Mouse (Mus musculus) mammary gland, adult 2 months (tissue): ENCODE data around the gene Olfr378. TPM values are rescaled to one million over a fixed set of nuclear protein-coding genes. Genes with fewer than 3 reads are reported as not detected.

Source experiments
- polyA plus RNA-seq: library from polyadenylated mRNA; depleted of rRNA; stranded (reverse); fragments of >200 nt; gene quantifications from 2 replicates; pipeline ENCODE4 v1.2.3, GENCODE M21; 2012; ENCODE audit warnings: low replicate concordance; rRNA removed

The Olfr378 gene
- not detected in 2 replicates for polyA plus RNA-seq

GRCm38 (mm10) chr11:73428377-73428776, at the start of gene Olfr378:
Gene Olfr378 (minus strand): TSS chr11:73428477.

GRCm38 (mm10) chr11:73457408-73457807, 29.1 kb upstream of the Olfr378 start, which contains the start of gene Olfr380:
Gene Olfr380 (minus strand): TSS chr11:73457508.

GRCm38 (mm10) chr11:73399514-73399913, 28.8 kb downstream of the Olfr378 start, which contains the start of gene Olfr1:
Gene Olfr1 (minus strand): TSS chr11:73399614.

Other genes with a start within 250 kb of the Olfr378 start
- gene Ctns, start 229.4 kb downstream of the Olfr378 start, polyA plus RNA-seq: 23.6 and 41.4 TPM in 2 replicates
- gene Shpk, start 229.0 kb downstream of the Olfr378 start, polyA plus RNA-seq: 13.1 and 13.7 TPM in 2 replicates
- gene Trpv1, start 194.2 kb downstream of the Olfr378 start, polyA plus RNA-seq: 5.1 and 10.4 TPM in 2 replicates
- 0.23 and 0.47 TPM in 2 replicates for gene Trpv3, start 161.1 kb downstream of the Olfr378 start, polyA plus RNA-seq
- 4.0 and 17.4 TPM in 2 replicates for gene Aspa, start 98.9 kb downstream of the Olfr378 start, polyA plus RNA-seq
- gene Gm49340, start 98.7 kb downstream of the Olfr378 start, polyA plus RNA-seq: 0.14 TPM in 1 of 2 replicates, not detected in the other
- gene Spata22, start 98.7 kb downstream of the Olfr378 start, polyA plus RNA-seq: 0.53 TPM in 1 of 2 replicates, not detected in the other
- 0.53 and 0.99 TPM in 2 replicates for gene Olfr20, start 77.7 kb downstream of the Olfr378 start, polyA plus RNA-seq
- gene Olfr376, start 57.2 kb downstream of the Olfr378 start, polyA plus RNA-seq: not detected in 2 replicates
- not detected in 2 replicates for gene Olfr1, start 28.9 kb downstream of the Olfr378 start, polyA plus RNA-seq
- not detected in 2 replicates for gene Olfr380, start 29.0 kb upstream of the Olfr378 start, polyA plus RNA-seq
- gene Olfr381, start 63.1 kb upstream of the Olfr378 start, polyA plus RNA-seq: not detected in 2 replicates
- gene Olfr382, start 88.7 kb upstream of the Olfr378 start, polyA plus RNA-seq: not detected in 2 replicates
- gene Olfr385, start 164.5 kb upstream of the Olfr378 start, polyA plus RNA-seq: not detected in 2 replicates
- gene Olfr384, start 170.1 kb upstream of the Olfr378 start, polyA plus RNA-seq: not detected in 2 replicates